Mouse (Mus musculus): ENCODE measurements around the gene Tmcc1.
A peak's percentile ranks its signal among the peaks of the same experiment; 100 is the strongest.
"Not testable (repeated sequence)": the region's sequence is repeated elsewhere in the genome, so short reads cannot be mapped to it uniquely, and the experiment has no call there.

Gene Tmcc1

DNA sequence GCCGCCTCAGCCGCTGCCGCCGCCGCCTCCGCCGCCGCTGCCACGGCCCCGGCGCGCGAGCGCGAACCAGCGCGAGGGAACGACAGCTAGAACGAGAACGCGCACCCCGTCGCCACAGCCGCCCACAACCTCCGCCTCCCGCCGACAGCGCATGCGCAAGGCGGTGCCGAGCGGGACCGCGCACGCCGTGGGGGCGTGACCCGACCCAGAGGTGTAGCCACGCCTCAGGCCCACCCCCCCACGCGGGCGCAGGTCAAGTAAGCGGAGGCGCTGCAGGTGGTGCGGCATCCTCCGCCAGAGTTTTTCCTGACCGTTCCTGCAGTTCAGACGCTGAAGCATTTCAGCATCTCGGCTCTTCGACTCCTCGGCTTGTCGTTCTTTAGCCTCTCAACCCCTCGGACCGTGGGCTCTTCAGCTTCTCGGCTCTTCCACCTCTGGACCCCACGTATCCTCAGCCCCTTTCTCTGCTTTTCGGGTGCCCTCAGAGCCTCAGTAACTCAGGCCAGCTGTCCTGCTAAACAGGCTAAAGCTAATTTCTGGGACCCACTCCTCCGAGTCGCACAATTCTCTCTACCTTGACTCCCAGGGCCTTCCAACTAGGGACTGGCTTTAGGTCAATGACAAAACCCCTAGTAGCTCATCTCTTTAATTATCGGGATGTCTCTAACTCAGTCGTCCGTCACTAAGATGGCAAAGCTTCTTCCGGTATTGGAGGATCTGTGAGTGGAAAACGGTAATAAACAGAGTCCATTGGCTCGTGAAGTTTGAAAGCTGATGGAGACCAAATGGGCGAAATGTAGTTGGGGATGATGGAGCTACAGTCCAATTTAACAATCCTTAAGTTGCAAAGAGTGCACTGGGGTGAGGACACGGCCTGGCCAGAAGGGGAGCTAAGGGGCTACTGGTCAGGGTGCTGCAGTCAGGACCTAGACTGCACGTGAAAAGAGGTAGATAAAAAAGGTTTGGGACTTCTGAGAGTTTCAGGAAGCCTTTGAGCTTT lies at the start of gene Tmcc1:
Tmcc1 (minus strand) TSS at position 93 of the 1,000 bp plus-strand sequence.
- peak; percentile 99 for DNase-seq

DNA sequence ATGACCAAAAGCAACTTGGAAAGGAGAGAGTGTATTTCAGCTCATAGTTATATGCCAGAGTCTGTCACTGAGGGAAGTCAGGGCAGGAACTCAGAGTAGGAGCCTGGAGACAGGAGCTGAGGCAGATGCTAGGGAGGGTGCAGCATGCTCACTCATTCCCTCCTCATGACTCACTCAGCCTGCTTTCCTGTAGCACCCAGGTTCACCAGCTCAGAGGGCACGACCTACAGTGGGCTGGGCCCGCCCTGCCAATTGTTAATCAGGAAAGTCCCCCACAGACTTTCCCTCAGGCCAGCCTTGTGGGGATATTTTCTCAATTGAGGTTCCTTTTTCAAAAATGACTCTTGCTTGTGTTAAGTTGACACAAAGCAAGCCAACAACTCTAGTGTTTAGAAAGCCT lies 47.1 kb upstream of the Tmcc1 start:
- DNase-seq: no peak

DNA sequence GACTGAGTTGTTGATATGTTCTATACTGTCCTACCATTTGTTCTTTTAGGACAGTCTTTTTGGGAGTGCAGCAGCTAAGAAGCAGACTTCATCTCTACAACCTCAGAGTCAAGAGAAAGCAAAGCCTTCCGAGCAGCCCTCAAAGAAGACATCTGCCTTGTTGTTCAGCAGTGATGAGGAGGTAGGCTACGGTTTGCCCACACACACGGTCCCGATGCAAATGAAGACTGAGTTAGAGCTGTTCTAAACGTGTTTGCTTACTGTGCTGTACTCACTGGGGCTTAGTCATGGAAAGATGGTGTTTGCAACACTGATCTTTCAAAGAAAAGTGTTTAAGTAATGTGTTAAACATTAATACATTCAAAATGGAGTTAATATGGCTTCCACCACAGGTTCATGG lies 44.8 kb upstream of the Tmcc1 start:
- no peak for DNase-seq

- no peak for DNase-seq
Observed at GRCm38 (mm10) chr6:116235336-116235735, 42.0 kb upstream of the Tmcc1 start.

GRCm38 (mm10) chr6:116234821-116235220 lies 41.5 kb upstream of the Tmcc1 start:
- DNase-seq: not testable (repeated sequence)

DNA sequence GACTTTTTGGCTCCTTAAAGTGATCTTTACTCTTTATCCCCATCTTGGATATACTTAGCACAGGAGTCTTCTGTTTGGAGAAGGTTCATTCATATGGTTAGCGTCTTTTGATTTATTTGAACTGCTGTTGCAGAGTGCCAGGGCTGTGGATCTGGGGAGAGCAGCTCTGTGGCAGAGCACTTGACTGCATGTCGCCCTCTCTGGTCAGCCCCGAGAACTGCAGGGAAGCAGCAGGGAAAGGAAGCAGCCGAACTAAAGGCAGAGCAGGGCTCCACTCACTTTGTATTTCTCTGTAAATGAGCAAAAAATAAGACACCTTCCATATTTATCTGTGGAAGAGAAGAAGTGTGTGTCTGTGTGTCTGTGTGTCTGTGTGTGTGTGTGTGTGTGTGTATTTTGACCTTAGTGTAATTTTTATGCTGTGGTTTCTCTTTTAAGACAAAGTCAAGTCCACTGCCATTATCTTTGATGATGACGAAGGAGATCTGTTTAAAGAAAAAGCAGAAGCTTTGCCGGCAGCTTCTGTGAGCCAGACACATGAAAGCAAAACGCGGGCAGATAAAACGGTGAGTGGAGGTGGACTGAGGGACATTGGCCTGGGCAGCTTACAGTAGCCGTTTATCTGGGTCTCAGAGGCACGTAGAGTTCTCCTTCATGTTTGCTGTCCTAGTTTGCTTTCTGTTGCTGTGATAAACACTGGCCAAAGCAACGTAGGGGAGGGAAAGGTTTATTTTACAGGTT lies 35.7 kb upstream of the Tmcc1 start:
- peak; percentile 63 for DNase-seq

DNA sequence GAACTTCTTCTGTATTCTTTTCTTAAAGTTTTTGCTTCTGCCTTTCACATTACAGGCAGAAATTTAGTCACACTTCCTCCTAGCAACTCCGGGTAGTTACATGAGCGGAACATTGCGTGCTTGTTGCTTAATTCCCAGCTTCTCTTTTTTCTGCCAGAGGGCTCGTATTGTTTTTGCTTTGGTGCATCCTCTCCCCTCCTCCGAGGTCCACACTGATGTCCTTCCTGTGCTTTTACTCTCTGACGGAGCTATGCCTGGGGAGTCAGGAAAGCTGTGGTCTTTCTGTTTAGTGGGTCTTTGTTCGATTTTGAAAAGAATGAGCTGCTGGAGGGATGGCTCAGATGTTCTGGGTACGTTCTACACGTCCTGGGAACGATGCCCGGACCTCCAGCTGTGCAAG lies 34.5 kb upstream of the Tmcc1 start:
- no peak for DNase-seq

- DNase-seq: peak; percentile 93
Observed at GRCm38 (mm10) chr6:116207729-116208534, 14.6 kb upstream of the Tmcc1 start, which contains the start of gene Washc2. Gene Washc2, plus strand, starts transcription at chr6:116208038.

GRCm38 (mm10) chr6:116199682-116200081 lies 6.4 kb upstream of the Tmcc1 start:
- DNase-seq: no peak

DNA sequence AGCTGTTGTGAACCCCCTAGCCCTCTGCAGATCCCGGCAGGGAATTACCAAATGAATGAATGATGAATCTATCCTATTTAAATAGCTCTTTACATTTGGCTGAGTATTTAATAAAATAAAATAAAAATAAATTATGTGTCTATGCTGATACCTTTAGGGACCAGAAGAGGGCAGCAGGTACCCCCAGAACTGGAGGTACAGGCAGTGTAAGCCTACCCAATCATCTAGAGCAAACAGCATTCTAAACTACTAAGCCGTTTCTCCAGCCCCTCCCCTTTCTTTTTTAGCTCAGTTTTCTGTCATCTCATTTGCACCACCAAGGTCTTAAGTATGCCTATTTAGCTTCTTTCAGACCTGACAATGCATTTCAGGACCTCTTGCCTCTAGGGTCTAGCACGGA lies 4.9 kb upstream of the Tmcc1 start:
- no peak for DNase-seq

- no peak for DNase-seq
Observed at GRCm38 (mm10) chr6:116195811-116196210, 2.5 kb upstream of the Tmcc1 start.

- no peak for DNase-seq
Observed at GRCm38 (mm10) chr6:116192809-116193311, 426 bp downstream of the Tmcc1 start.

GRCm38 (mm10) chr6:116189417-116189816 lies 3.9 kb downstream of the Tmcc1 start:
- no peak for DNase-seq

GRCm38 (mm10) chr6:116186485-116186884 lies 6.8 kb downstream of the Tmcc1 start:
- no peak for DNase-seq

DNA sequence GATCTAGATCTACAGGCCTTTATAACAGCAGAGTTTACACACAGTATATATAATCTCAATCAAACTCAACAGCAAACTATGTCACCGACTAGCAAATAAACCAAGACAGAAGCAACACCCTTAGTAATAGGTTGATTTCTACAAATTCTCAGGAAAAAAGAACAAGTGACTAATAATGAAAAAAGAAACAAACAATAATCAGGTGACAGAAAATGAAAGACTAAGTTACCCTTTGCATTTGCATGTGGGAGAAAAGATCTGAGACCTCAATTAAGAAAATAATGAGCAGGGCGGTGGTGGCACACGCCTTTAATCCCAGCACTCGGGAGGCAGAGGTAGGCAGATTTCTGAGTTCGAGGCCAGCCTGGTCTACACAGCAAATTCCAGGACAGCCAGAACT lies 9.8 kb downstream of the Tmcc1 start:
- no peak for DNase-seq

DNA sequence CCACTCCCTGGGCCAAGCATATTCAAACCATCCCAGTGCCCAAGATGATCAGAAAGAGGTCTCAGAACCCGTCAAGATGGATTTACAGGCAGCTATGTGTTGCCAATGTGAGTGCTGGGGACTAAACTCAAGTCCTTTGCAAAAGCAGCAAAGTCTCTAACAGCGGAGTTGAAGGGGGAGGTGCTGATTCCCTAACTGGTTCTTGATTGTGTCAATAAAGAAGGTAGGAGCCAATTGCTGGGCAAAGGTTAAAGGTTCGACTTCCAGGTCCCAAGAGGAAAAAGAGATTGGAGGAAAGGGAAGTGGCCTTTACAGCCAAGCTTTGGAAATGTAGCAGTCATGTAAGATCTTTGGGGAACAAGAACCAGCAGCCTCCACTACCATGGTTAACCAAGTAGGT lies 12.6 kb downstream of the Tmcc1 start:
- DNase-seq: no peak

DNA sequence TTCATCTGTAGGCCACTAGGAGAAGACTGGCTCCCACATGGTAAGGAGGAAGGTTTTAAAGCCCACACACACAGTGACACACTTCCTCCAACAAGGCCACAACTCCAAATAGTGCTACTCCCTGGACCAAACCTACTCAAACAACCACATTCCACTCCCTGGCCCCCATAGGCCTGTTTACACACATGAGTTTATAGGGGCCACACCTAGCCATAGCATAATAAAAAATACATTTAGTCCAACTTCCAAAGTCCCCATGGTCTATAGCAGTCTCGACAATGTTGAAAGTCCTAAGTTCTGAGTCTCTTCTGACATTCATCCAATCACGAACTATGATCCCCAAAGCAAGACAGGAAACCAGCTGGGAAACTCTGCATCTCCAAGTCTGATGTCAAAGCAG lies 14.9 kb downstream of the Tmcc1 start:
- no peak for DNase-seq

DNA sequence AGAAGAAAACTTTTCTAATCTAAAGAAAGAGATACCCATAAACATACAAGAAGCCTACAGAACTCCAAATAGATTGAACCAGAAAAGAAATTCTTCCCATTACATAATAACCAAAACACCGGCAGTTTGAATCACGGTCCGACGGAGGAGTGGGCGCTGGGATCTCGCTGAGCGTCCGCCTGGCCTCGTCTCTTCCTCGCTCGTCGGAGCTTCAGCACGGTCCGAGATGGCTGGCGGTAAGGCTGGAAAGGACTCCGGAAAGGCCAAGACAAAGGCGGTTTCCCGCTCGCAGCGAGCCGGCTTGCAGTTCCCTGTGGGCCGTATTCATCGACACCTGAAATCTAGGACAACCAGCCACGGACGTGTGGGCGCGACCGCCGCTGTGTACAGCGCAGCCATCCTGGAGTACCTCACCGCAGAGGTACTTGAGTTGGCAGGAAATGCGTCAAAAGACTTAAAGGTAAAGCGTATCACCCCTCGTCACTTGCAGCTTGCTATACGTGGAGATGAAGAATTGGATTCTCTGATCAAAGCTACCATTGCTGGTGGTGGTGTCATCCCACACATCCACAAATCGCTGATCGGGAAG lies 19.7 kb downstream of the Tmcc1 start:
- peak; percentile 36 for DNase-seq

DNA sequence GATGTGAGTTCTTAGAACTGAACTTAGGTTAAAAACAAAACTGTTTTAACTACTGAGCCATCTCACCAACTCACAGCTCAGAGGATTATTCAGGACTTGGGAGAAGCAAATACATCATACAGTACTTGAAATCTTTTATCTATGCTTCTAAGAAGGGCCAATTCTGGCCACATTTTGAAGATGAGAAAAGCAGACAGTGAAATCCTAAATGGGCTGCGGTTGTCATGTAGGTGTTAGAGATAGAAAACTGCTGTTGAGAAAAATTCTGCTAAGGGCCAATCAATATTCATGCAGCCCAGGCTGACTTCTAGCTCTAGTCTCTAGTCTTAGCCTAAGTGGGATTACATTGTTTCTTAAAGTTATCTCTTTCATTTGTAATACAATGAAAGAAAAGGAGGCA lies 26.9 kb downstream of the Tmcc1 start:
- DNase-seq: no peak

DNA sequence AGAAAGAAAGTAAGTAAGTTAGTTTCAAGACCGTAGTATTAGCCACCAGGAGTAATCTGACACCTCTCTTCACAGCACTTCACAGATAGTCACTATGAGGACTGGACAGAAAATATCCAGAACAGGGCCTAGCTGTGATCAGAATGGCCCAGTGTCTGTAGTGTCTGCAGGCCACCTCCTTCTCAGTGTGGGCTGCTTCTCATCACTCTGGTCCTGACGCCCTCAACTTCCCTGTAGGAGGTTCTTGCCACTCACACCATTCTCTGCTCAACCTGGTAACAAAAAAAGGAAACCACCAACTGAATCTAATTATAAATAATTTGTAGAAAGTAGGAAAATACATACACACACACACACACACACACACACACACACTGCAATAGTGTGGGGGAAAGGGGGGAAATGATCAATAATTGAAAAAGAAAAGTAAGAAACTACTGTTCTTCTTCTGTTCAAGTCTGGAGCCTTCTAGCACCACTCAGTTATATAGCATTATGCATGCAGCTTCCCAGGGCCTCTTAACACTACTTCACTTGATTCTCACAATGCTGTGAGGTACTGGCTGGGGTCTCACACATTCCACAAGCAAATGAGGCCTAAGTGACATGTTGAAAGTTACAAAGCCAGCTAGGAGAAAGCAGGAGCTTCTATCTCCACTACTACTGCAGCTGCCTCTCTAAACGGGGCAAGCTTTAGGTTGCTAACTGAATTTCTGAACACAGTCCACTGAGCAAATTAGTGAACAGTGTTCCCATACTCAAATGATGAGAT lies 38.2 kb downstream of the Tmcc1 start:
- no peak for DNase-seq

GRCm38 (mm10) chr6:116147386-116147785 lies 45.9 kb downstream of the Tmcc1 start:
- DNase-seq: no peak

DNA sequence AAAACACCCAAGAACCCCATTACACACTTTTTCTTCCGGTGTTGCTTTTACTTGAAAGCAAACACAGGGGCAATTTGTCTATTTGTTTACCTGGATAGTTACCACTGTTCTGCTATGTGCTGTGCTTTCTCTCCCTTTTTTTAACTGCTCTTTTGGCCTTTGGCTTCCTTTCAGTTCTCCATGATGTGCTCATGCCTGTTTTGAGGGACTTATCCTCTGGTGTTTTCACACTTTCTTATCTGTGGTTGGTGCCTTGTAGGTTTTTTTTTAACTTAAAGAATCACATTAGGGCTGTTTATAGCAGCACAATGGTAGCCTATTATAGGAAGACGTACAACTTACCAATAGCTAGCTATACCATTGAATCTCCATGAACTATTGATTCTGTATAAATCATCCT lies 51.6 kb downstream of the Tmcc1 start:
- DNase-seq: no peak

Data from cerebellum, adult 8-10 months (tissue).